Mouse (Mus musculus): ENCODE results near the gene Glrx. TPM values are rescaled to one million over a fixed set of nuclear protein-coding genes. Genes with fewer than 3 reads are reported as not detected.
"Not testable (repeated sequence)": the region's sequence is repeated elsewhere in the genome, so short reads cannot be mapped to it uniquely, and the experiment has no call there.

The Glrx gene
- polyA plus RNA-seq, 1 experiment: 6.3 TPM

GRCm38 (mm10) chr13:75817183-75817582 is 22.5 kb upstream of the Glrx start:
- no peak for TF ChIP-seq FLI1 (IDR thresholded peaks at IDR 0.05; ENCODE audit: low read length)
- Histone ChIP-seq H3K9me3 (no peaks in the 10 kb centered on the region), H3K4me1 (peaks cover 15% of the 10 kb centered on the region), H3K4me3 (replicated peaks) (no peak overlapping the region), H3K27me3 (replicated peaks) (no peaks in the 10 kb centered on the region), H3K36me3 (replicated peaks; ENCODE audit: low read length) (no peaks in the 10 kb centered on the region)

GRCm38 (mm10) chr13:75818486-75818885 is 21.2 kb upstream of the Glrx start:
- H3K4me1 ChIP-seq: peaks cover 19% of the 10 kb centered on the region
- TF ChIP-seq GATA1 (IDR thresholded peaks at IDR 0.05; ENCODE audit: borderline replicate concordance, low read length): no peak
- TF ChIP-seq FLI1 (IDR thresholded peaks at IDR 0.05; ENCODE audit: low read length): no peak
- no peaks in the 10 kb centered on the region for H3K9me3 ChIP-seq
- no peaks in the 10 kb centered on the region for H3K36me3 ChIP-seq (replicated peaks; ENCODE audit: low read length)
- H3K4me3 ChIP-seq (replicated peaks): no peak overlapping the region
- H3K27me3 ChIP-seq (replicated peaks): no peaks in the 10 kb centered on the region

DNA sequence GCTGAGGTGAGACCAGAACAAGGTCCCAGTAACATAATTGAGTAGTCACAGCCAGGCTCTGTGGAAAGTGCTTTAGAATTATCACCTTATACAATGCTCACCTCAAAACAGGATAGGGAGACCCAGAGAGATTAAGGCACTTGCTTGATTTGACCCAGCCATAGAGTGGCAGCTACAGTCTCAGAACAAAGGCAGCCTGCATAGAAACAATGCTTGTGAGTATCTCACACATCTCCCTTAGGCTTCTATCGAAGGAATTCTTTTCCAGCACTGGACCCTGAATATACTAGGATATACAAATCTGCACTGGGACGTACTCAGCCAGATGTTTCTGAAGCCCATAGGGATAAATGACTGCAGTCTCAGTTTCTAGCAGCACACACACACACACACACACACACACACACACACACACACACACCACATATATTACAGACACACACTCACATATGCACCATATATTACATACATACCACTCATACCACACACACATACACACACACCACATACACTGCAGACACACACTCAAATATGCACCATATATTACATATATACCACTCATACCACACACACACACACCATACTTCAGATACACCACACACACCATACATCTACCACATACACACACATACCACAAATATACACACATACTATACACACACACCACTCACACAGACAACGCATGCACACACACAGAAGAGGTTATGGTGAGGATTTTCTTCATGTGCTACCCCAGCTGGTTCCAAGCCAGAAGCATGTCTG is 20.5 kb upstream of the Glrx start:
- Histone ChIP-seq H3K4me3 (replicated peaks) (no peak overlapping the region), H3K9me3 (no peaks in the 10 kb centered on the region), H3K27me3 (replicated peaks) (no peaks in the 10 kb centered on the region), H3K36me3 (replicated peaks; ENCODE audit: low read length) (no peaks in the 10 kb centered on the region), H3K4me1 (peaks cover 22% of the 10 kb centered on the region)
- no peak for TF ChIP-seq FLI1 (IDR thresholded peaks at IDR 0.05; ENCODE audit: low read length)
- TF ChIP-seq GATA1 (IDR thresholded peaks at IDR 0.05; ENCODE audit: borderline replicate concordance, low read length): no peak

DNA sequence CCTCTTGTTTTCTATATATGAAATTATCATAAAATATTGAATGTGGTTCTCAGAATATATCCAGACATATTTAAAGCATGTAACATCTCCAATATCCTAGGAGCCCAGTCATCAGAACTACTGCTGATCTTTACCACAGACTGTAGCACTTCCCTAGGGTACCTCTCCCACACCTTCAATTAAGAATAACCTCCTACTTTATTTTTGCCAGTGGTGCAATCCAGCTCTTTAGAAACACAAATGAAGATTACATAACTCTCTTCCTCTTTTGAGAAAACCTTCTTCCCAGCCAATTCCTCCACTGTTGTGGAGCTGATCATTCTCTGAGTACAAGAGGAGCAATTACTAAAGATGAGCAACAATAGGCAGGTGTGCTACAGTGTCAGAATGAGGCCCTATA is 19.8 kb upstream of the Glrx start:
- TF ChIP-seq FLI1 (IDR thresholded peaks at IDR 0.05; ENCODE audit: low read length) (no peak), GATA1 (IDR thresholded peaks at IDR 0.05; ENCODE audit: borderline replicate concordance, low read length) (no peak)
- Histone ChIP-seq H3K9me3 (no peaks in the 10 kb centered on the region), H3K4me1 (peaks cover 27% of the 10 kb centered on the region), H3K27me3 (replicated peaks) (no peaks in the 10 kb centered on the region), H3K4me3 (replicated peaks) (no peak overlapping the region), H3K36me3 (replicated peaks; ENCODE audit: low read length) (no peaks in the 10 kb centered on the region)

- not testable (repeated sequence) for H3K4me3 ChIP-seq (replicated peaks); H3K36me3 ChIP-seq (replicated peaks; ENCODE audit: low read length); H3K27me3 ChIP-seq (replicated peaks); H3K9me3 ChIP-seq
- peaks cover 30% of the 10 kb centered on the region for H3K4me1 ChIP-seq
These were observed 17.3 kb upstream of the Glrx start for GRCm38 (mm10) chr13:75822366-75822765.

- TF ChIP-seq GATA1 (IDR thresholded peaks at IDR 0.05; ENCODE audit: borderline replicate concordance, low read length) (no peak), FLI1 (IDR thresholded peaks at IDR 0.05; ENCODE audit: low read length) (no peak)
- H3K4me1 ChIP-seq: peaks cover 27% of the 10 kb centered on the region
- no peaks in the 10 kb centered on the region for H3K27me3 ChIP-seq (replicated peaks)
- no peak overlapping the region for H3K4me3 ChIP-seq (replicated peaks)
- no peaks in the 10 kb centered on the region for H3K36me3 ChIP-seq (replicated peaks; ENCODE audit: low read length)
- no peaks in the 10 kb centered on the region for H3K9me3 ChIP-seq
These were observed 16.5 kb upstream of the Glrx start for GRCm38 (mm10) chr13:75823201-75823600.

- Histone ChIP-seq H3K36me3 (replicated peaks; ENCODE audit: low read length) (no peaks in the 10 kb centered on the region), H3K4me1 (peaks cover 27% of the 10 kb centered on the region), H3K4me3 (replicated peaks) (no peak overlapping the region), H3K27me3 (replicated peaks) (no peaks in the 10 kb centered on the region), H3K9me3 (no peaks in the 10 kb centered on the region)
- no peak for TF ChIP-seq FLI1 (IDR thresholded peaks at IDR 0.05; ENCODE audit: low read length)
- no peak for TF ChIP-seq GATA1 (IDR thresholded peaks at IDR 0.05; ENCODE audit: borderline replicate concordance, low read length)
These were observed 14.9 kb upstream of the Glrx start for GRCm38 (mm10) chr13:75824611-75825319.

- H3K4me1 ChIP-seq: peaks cover 27% of the 10 kb centered on the region
- H3K4me3 ChIP-seq (replicated peaks): no peak overlapping the region
- H3K9me3 ChIP-seq: no peaks in the 10 kb centered on the region
- TF ChIP-seq FLI1 (IDR thresholded peaks at IDR 0.05; ENCODE audit: low read length) (no peak), GATA1 (IDR thresholded peaks at IDR 0.05; ENCODE audit: borderline replicate concordance, low read length) (no peak)
- no peaks in the 10 kb centered on the region for H3K27me3 ChIP-seq (replicated peaks)
- H3K36me3 ChIP-seq (replicated peaks; ENCODE audit: low read length): no peaks in the 10 kb centered on the region
These were observed 14.3 kb upstream of the Glrx start for GRCm38 (mm10) chr13:75825388-75825787.

- H3K27me3 ChIP-seq (replicated peaks): no peaks in the 10 kb centered on the region
- no peaks in the 10 kb centered on the region for H3K36me3 ChIP-seq (replicated peaks; ENCODE audit: low read length)
- H3K9me3 ChIP-seq: no peaks in the 10 kb centered on the region
- TF ChIP-seq GATA1 (IDR thresholded peaks at IDR 0.05; ENCODE audit: borderline replicate concordance, low read length) (no peak), FLI1 (IDR thresholded peaks at IDR 0.05; ENCODE audit: low read length) (no peak)
- no peak overlapping the region for H3K4me3 ChIP-seq (replicated peaks)
- peaks cover 3% of the 10 kb centered on the region for H3K4me1 ChIP-seq
These were observed 9.0 kb upstream of the Glrx start for GRCm38 (mm10) chr13:75830708-75831107.

DNA sequence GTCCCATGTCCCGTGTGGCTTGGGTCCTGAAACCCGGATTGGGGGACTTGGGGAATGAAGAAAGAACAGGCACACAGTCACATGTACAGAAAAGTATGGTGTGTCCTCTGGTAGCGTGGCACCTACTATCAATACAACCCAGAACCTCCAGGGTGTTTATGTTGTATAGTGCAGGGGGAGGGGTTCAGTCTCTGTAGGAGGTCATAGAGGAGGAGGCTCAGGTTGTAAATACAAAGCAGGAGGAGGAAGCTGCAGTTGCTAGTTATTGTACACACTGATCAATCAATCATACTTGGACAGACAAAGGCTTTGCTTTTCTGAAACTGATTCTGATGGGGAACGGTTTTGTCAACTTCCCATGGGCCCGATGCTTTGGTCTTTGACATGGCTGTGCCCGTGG is 8.0 kb upstream of the Glrx start:
- Histone ChIP-seq H3K4me1 (no peaks in the 10 kb centered on the region; the same call in 1 of the 2 replicates), H3K4me3 (replicated peaks) (no peak overlapping the region), H3K9me3 (no peaks in the 10 kb centered on the region), H3K27me3 (replicated peaks) (no peaks in the 10 kb centered on the region), H3K36me3 (replicated peaks; ENCODE audit: low read length) (no peaks in the 10 kb centered on the region)
- TF ChIP-seq FLI1 (IDR thresholded peaks at IDR 0.05; ENCODE audit: low read length) (no peak), GATA1 (IDR thresholded peaks at IDR 0.05; ENCODE audit: borderline replicate concordance, low read length) (no peak)

Data from megakaryocyte, embryonic 14.5 days (primary cell).